Mouse (Mus musculus): ENCODE results near the gene Sox18. TPM values are rescaled to one million over a fixed set of nuclear protein-coding genes. Genes with fewer than 3 reads are reported as not detected.
A peak's percentile ranks its signal among the peaks of the same experiment; 100 is the strongest.

Gene Sox18
- polyA plus RNA-seq, 1 experiment from 2014 or later, result 65.1 TPM

DNA sequence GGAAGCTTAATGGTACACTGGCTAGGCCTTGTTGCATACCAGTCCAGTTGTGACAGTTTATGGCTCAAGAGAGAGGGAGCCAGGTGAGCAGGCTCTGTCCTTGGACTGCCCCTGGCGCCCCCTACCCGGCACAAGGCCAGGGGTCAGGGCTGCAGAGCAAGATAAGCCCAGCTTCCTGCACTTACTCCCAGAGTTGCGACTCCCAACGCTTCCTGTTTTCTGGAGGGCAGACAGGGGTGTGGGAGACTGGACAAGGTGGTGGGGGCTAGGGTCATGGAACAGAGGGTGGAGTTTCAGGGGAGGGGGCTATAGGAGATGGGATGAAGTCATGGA is 8.2 kb downstream of the Sox18 start:
- WGBS, result 19% methylated on average over 4 of the region's 4 CpGs
- no peak for ATAC-seq (ENCODE audit: insufficient number of reproducible peaks, low FRiP score, low TSS enrichment, low read depth)
- H3K27ac ChIP-seq (replicated peaks), result no peak overlapping the region
- H3K4me2 ChIP-seq (replicated peaks), result no peak overlapping the region
- H3K9ac ChIP-seq, result no peak overlapping the region
- no peaks in the 10 kb centered on the region; the same call in 1 of the 2 replicates for H3K27me3 ChIP-seq
- no peak overlapping the region for H3K4me3 ChIP-seq (replicated peaks)
- H3K9me3 ChIP-seq (replicated peaks), result no peaks in the 10 kb centered on the region
- H3K4me1 ChIP-seq, result peaks cover 20% of the 10 kb centered on the region
- H3K36me3 ChIP-seq, result no peaks in the 10 kb centered on the region

- Histone ChIP-seq H3K4me2 (replicated peaks) (no peak overlapping the region), H3K4me3 (replicated peaks) (no peak overlapping the region), H3K36me3 (no peaks in the 10 kb centered on the region), H3K9me3 (replicated peaks) (no peaks in the 10 kb centered on the region), H3K27me3 (no peaks in the 10 kb centered on the region), H3K9ac (no peak overlapping the region), H3K4me1 (peaks cover 20% of the 10 kb centered on the region), H3K27ac (replicated peaks) (no peak overlapping the region)
- WGBS, result 80% methylated on average over 3 of the region's 3 CpGs
- ATAC-seq (ENCODE audit: insufficient number of reproducible peaks, low FRiP score, low TSS enrichment, low read depth), result no peak
Measured at GRCm38 (mm10) chr2:181662620-181663297, 8.7 kb downstream of the Sox18 start.

GRCm38 (mm10) chr2:181659609-181660055 is 11.8 kb downstream of the Sox18 start:
- Histone ChIP-seq H3K27me3 (no peaks in the 10 kb centered on the region), H3K36me3 (peaks cover 22% of the 10 kb centered on the region), H3K4me1 (peaks cover 27% of the 10 kb centered on the region), H3K27ac (replicated peaks) (no peak overlapping the region), H3K9ac (no peak overlapping the region), H3K9me3 (replicated peaks) (no peaks in the 10 kb centered on the region), H3K4me3 (replicated peaks) (no peak overlapping the region), H3K4me2 (replicated peaks) (no peak overlapping the region)
- 5% methylated on average over 9 of the region's 9 CpGs for WGBS
- peak; percentile 49 for ATAC-seq (ENCODE audit: insufficient number of reproducible peaks, low FRiP score, low TSS enrichment, low read depth)

- Histone ChIP-seq H3K36me3 (peaks cover 28% of the 10 kb centered on the region), H3K4me1 (peaks cover 27% of the 10 kb centered on the region), H3K27ac (replicated peaks) (no peak overlapping the region), H3K9me3 (replicated peaks) (no peaks in the 10 kb centered on the region), H3K4me2 (replicated peaks) (no peak overlapping the region), H3K9ac (no peak overlapping the region), H3K27me3 (no peaks in the 10 kb centered on the region), H3K4me3 (replicated peaks) (no peak overlapping the region)
- WGBS, result 34% methylated on average over 17 of the region's 17 CpGs
- ATAC-seq (ENCODE audit: insufficient number of reproducible peaks, low FRiP score, low TSS enrichment, low read depth), result no peak
Measured at GRCm38 (mm10) chr2:181658930-181659555, 12.4 kb downstream of the Sox18 start.

GRCm38 (mm10) chr2:181658528-181658927 is 12.9 kb downstream of the Sox18 start:
- Histone ChIP-seq H3K9me3 (replicated peaks) (no peaks in the 10 kb centered on the region), H3K9ac (no peak overlapping the region), H3K36me3 (peaks cover 33% of the 10 kb centered on the region), H3K4me2 (replicated peaks) (no peak overlapping the region), H3K4me1 (peaks cover 27% of the 10 kb centered on the region), H3K4me3 (replicated peaks) (no peak overlapping the region), H3K27ac (replicated peaks) (no peak overlapping the region), H3K27me3 (no peaks in the 10 kb centered on the region)
- ATAC-seq (ENCODE audit: insufficient number of reproducible peaks, low FRiP score, low TSS enrichment, low read depth), result no peak
- WGBS, result 83% methylated on average over 7 of the region's 7 CpGs

GRCm38 (mm10) chr2:181657441-181657840 is 14.0 kb downstream of the Sox18 start:
- Histone ChIP-seq H3K36me3 (peaks cover 43% of the 10 kb centered on the region), H3K9ac (no peak overlapping the region), H3K4me3 (replicated peaks) (no peak overlapping the region), H3K4me2 (replicated peaks) (no peak overlapping the region), H3K27me3 (no peaks in the 10 kb centered on the region), H3K9me3 (replicated peaks) (no peaks in the 10 kb centered on the region), H3K4me1 (peaks cover 27% of the 10 kb centered on the region), H3K27ac (replicated peaks) (no peak overlapping the region)
- no peak for ATAC-seq (ENCODE audit: insufficient number of reproducible peaks, low FRiP score, low TSS enrichment, low read depth)
- 54% methylated on average over 2 of the region's 2 CpGs for WGBS

DNA sequence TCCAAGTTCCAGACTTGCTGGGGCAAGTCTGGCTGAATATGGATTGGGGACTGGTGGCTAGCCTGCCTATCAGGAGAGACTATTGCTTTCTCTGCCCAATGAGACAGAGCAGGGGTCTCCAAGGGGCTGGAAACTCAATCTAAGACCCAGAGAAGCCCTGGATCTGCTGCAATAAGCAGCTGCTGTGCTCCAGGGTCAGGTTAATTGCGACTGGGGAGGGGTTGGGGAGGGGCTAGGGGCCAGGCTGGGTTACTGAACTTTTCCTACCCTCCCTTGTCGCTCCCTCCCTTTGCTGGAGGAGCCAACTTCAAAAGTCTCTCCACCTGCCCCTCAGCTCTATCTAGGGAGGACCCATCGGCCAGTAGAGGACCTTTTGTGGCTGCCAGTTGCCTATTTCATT is 14.7 kb downstream of the Sox18 start, which contains the start of gene Gm29797:
Gm29797 (plus strand) TSS at position 301 of the 400 bp plus-strand sequence.
- peaks cover 50% of the 10 kb centered on the region for H3K36me3 ChIP-seq
- WGBS, result 56% methylated on average over 3 of the region's 3 CpGs
- H3K27ac ChIP-seq (replicated peaks), result no peak within 1 kb of the TSS; the same call in 1 of the 2 replicates

DNA sequence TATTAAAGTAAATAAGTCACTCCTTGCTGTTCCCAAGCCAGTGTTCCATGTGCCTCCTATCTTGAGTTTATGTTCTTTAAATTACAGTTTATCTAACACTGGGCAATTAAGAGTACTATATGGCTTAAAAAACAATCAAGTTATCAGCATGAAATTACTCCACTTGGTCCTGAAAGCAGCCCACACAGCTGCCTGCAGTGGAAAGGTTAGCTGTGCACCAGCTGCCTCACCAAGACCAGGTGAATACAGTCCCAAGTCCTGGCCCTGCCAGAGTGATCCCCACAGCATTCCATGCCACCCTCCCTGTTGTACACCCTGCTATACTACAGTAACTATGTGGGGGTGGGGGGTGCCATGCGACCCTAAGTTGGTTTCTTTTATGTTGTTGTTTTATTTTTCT is 17.9 kb downstream of the Sox18 start:
- no peak overlapping the region for H3K9ac ChIP-seq
- H3K4me3 ChIP-seq (replicated peaks), result no peak overlapping the region
- H3K27me3 ChIP-seq, result no peaks in the 10 kb centered on the region
- no peak for ATAC-seq (ENCODE audit: insufficient number of reproducible peaks, low FRiP score, low TSS enrichment, low read depth)
- H3K4me1 ChIP-seq, result peaks cover 7% of the 10 kb centered on the region; the same call in 1 of the 2 replicates
- no peaks in the 10 kb centered on the region for H3K9me3 ChIP-seq (replicated peaks)
- H3K27ac ChIP-seq (replicated peaks), result no peak overlapping the region
- H3K4me2 ChIP-seq (replicated peaks), result no peak overlapping the region
- H3K36me3 ChIP-seq, result peaks cover 77% of the 10 kb centered on the region
- 96% methylated on average over 1 of the region's 1 CpGs for WGBS

More for the DNA sequence above, 14.7 kb downstream of the Sox18 start, which contains the start of gene Gm29797:
- no peak for ATAC-seq (ENCODE audit: insufficient number of reproducible peaks, low FRiP score, low TSS enrichment, low read depth)
- H3K27me3 ChIP-seq, result no peaks in the 10 kb centered on the region
- no peak within 1 kb of the TSS for H3K4me2 ChIP-seq (replicated peaks)
- peaks cover 23% of the 10 kb centered on the region for H3K4me1 ChIP-seq
- H3K9ac ChIP-seq, result no peak within 1 kb of the TSS
- H3K4me3 ChIP-seq (replicated peaks), result no peak within 1 kb of the TSS
- H3K9me3 ChIP-seq (replicated peaks), result no peaks in the 10 kb centered on the region

GRCm38 (mm10) chr2:181653065-181653464 is 18.4 kb downstream of the Sox18 start:
- no peak overlapping the region for H3K4me2 ChIP-seq (replicated peaks)
- H3K27ac ChIP-seq (replicated peaks), result no peak overlapping the region
- H3K9me3 ChIP-seq (replicated peaks), result no peaks in the 10 kb centered on the region
- H3K27me3 ChIP-seq, result no peaks in the 10 kb centered on the region
- H3K4me3 ChIP-seq (replicated peaks), result no peak overlapping the region
- peaks cover 82% of the 10 kb centered on the region for H3K36me3 ChIP-seq
- no peak for ATAC-seq (ENCODE audit: insufficient number of reproducible peaks, low FRiP score, low TSS enrichment, low read depth)
- no peak overlapping the region for H3K9ac ChIP-seq
- H3K4me1 ChIP-seq, result peaks cover 7% of the 10 kb centered on the region; the same call in 1 of the 2 replicates

DNA sequence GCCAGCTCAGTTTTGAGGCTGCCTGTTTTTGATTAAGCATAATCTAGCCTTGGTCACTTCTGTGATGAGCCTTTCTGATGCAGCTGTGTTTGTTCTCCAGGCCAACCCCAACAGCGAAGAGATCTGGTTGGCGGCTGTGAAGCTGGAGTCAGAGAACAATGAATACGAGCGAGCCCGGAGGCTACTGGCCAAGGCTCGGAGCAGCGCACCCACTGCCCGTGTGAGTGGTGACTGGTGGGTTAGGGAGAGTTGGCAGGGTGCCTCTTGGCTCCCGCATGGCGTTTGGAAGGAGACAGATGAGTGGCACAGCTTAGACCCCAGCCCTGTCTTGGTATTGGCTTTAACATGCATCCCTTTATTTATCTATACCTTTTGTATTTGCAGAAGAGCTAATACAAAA is 22.5 kb downstream of the Sox18 start:
- no peak for ATAC-seq (ENCODE audit: insufficient number of reproducible peaks, low FRiP score, low TSS enrichment, low read depth)
- Histone ChIP-seq H3K27me3 (no peaks in the 10 kb centered on the region), H3K9ac (no peak overlapping the region), H3K4me2 (replicated peaks) (no peak overlapping the region), H3K4me3 (replicated peaks) (no peak overlapping the region), H3K9me3 (replicated peaks) (no peaks in the 10 kb centered on the region), H3K27ac (replicated peaks) (no peak overlapping the region), H3K4me1 (0 out of 2 replicates have a peak, but pooled peaks cover 5% of the 10 kb centered on the region), H3K36me3 (peaks cover 87% of the 10 kb centered on the region)
- WGBS, result 77% methylated on average over 10 of the region's 10 CpGs

DNA sequence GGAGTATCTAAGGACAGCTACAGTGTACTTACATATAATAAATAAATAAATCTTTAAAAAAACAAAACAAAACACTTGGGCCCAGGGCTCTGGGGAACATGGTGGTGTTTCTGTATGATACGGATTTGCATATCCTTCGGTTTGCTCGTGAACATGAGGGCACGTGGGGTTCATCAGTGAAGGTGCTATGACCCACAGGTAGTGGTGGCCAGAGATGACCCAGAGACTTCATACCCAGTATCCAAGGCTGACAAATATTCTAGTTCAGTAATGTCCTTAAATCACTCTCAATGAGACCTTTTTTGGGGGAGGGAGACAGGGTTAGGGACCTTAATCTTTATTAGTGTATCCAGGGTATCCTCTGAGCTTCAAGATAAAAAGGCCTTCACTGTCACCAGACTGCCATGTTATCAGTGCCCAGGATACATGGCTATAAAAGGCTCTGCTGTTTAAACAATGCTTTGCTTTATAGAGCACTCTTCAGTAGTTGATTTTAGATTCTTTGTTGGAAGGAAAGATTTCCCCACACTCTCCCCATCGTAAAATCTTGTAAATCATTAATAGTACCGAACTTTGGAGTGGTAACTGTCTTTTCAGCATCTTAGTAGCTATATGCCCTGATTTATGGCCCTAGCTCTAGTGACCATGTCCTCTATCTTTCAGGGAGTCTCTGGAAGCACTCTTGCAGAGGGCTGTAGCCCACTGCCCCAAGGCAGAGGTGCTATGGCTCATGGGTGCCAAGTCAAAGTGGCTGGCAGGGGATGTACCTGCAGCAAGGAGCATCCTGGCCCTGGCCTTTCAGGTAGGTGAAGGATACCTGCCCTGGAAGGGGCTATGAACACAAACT is 24.6 kb downstream of the Sox18 start:
- Histone ChIP-seq H3K27me3 (no peaks in the 10 kb centered on the region), H3K9ac (no peak overlapping the region), H3K4me3 (replicated peaks) (no peak overlapping the region), H3K4me1 (0 out of 2 replicates have a peak, but pooled peaks cover 5% of the 10 kb centered on the region), H3K9me3 (replicated peaks) (no peaks in the 10 kb centered on the region), H3K4me2 (replicated peaks) (no peak overlapping the region), H3K27ac (replicated peaks) (no peak overlapping the region), H3K36me3 (peaks cover 85% of the 10 kb centered on the region)
- ATAC-seq (ENCODE audit: insufficient number of reproducible peaks, low FRiP score, low TSS enrichment, low read depth), result no peak
- 91% methylated on average over 6 of the region's 6 CpGs for WGBS

Measured in embryonic facial prominence, embryonic 15.5 days (tissue).